Mouse (Mus musculus): ENCODE measurements around the gene Olfr109.

DNA sequence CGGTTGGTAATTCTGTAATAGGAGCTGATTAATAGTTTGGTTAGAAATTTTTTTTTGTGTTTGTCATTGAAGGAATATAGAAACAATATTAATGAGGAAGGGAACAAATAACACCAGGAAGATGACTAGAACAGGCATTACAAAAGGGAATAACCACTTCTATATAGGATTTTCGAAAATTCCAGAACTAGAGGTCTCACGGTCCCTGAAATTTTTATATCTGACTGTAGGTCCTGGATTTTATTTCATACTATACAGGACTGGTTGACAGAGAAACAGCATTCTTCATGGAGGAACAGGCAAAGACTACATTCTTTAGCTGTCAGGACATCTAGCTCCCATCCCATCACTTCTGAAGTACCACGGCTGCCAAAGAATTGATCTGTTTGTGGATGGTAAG is 49.0 kb downstream of the Olfr109 start, which contains the start of gene Olfr111:
- TF ChIP-seq CTCF (IDR thresholded peaks at IDR 0.05; ENCODE audit: low read depth, low read length) (no peak), TAL1 (conservative IDR thresholded peaks at IDR 0.05; ENCODE audit: low read depth, low read length) (no peak), POLR2AphosphoS5 (IDR thresholded peaks at IDR 0.05; ENCODE audit: insufficient replicate concordance, low read depth, low read length) (no peak), GATA1 (IDR thresholded peaks at IDR 0.05; ENCODE audit: borderline replicate concordance, low read length) (no peak), GATA2 (IDR thresholded peaks at IDR 0.05; ENCODE audit: borderline replicate concordance, low read depth, low read length) (no peak)
